Mouse (Mus musculus) MEL (cell line): ENCODE results near the gene Naa20. TPM values are rescaled to one million over a fixed set of nuclear protein-coding genes. Genes with fewer than 3 reads are reported as not detected.

Experiments
- DNase-seq: peaks from one replicate; pipeline ENCODE4 v3.0.0; 2011; ENCODE audit warnings: low read depth, low spot score
- H3K27ac ChIP-seq: 2 replicates; pipeline ENCODE4 v1.5.1; 2012; ENCODE audit warnings: low read depth, mild to moderate bottlenecking, control low read depth, low read length, moderate library complexity; ENCODE audit not compliant: control insufficient read depth
- H3K27me3 ChIP-seq, 2 experiments: fragments of 150-350 bp in 1 of 2; sonication (generic) in 1 of 2; 2 replicates each; pipeline ENCODE4 v1.6.1; 2012; ENCODE audit warnings: low read length in 2 of 2, mild to moderate bottlenecking in 2 of 2, improper control_type of control experiment in 1 of 2, moderate library complexity in 1 of 2; ENCODE audit not compliant: insufficient read depth in 2 of 2, control insufficient read depth in 1 of 2
- H3K36me3 ChIP-seq, 2 experiments: 2 replicates each; pipeline ENCODE4 v1.6.1; 2012 to 2014; ENCODE audit warnings: low read length in 2 of 2, improper control_type of control experiment in 1 of 2, inconsistent platforms in 1 of 2, mild to moderate bottlenecking in 1 of 2; ENCODE audit not compliant: insufficient read depth in 2 of 2, control insufficient read depth in 1 of 2
- H3K4me1 ChIP-seq, 2 experiments: fragments of 150-350 bp in 1 of 2; sonication (generic) in 1 of 2; 2 replicates each; pipeline ENCODE4 v1.6.1; 2012; ENCODE audit warnings: low read length in 2 of 2, improper control_type of control experiment in 1 of 2, mild to moderate bottlenecking in 1 of 2; ENCODE audit not compliant: insufficient read depth in 2 of 2, control insufficient read depth in 1 of 2
- H3K4me3 ChIP-seq, 2 experiments: fragments of 150-350 bp in 1 of 2; sonication (generic) in 1 of 2; 2 replicates each; pipeline ENCODE4 v1.5.1; 2012; ENCODE audit warnings: low read depth in 2 of 2, low read length in 2 of 2, mild to moderate bottlenecking in 2 of 2, moderate library complexity in 2 of 2, control low read depth in 1 of 2, improper control_type of control experiment in 1 of 2; ENCODE audit not compliant: control insufficient read depth in 1 of 2, insufficient read depth in 1 of 2
- H3K79me2 ChIP-seq: 2 replicates; pipeline ENCODE4 v1.6.1; 2012; ENCODE audit warnings: mild to moderate bottlenecking, low read length, moderate library complexity; ENCODE audit not compliant: control insufficient read depth, poor library complexity, insufficient read depth
- H3K9ac ChIP-seq: 2 replicates; pipeline ENCODE4 v1.6.1; 2012; ENCODE audit warnings: low read depth, mild to moderate bottlenecking, control low read depth, low read length, moderate library complexity; ENCODE audit not compliant: control insufficient read depth, poor library complexity, severe bottlenecking
- H3K9me3 ChIP-seq: fragments of 150-350 bp; sonication (generic); replicated peaks from 2 replicates; pipeline ENCODE4 v1.6.1; 2012; ENCODE audit warnings: mild to moderate bottlenecking, low read length, improper control_type of control experiment, moderate library complexity; ENCODE audit not compliant: insufficient read depth
- BHLHE40 ChIP-seq: IDR thresholded peaks from 2 replicates; pipeline ENCODE4 v1.6.1; 2012; ENCODE audit warnings: low read depth, mild to moderate bottlenecking, inconsistent platforms, low read length, improper control_type of control experiment, borderline replicate concordance
- E2F4 ChIP-seq: IDR thresholded peaks from 2 replicates; pipeline ENCODE4 v1.6.1; 2011; ENCODE audit warnings: low read depth, low read length, improper control_type of control experiment, borderline replicate concordance
- ELF1 ChIP-seq: IDR thresholded peaks from 2 replicates; pipeline ENCODE4 v1.6.1; 2014; ENCODE audit warnings: low read depth, mild to moderate bottlenecking, inconsistent platforms, low read length, improper control_type of control experiment, moderate library complexity
- ETS1 ChIP-seq: IDR thresholded peaks from 2 replicates; pipeline ENCODE4 v1.6.1; 2012; ENCODE audit warnings: low read depth, mild to moderate bottlenecking, inconsistent platforms, low read length, improper control_type of control experiment, moderate library complexity
- GABPA ChIP-seq: IDR thresholded peaks from 2 replicates; pipeline ENCODE4 v1.6.1; 2012; ENCODE audit warnings: low read depth, mild to moderate bottlenecking, inconsistent platforms, low read length, improper control_type of control experiment, moderate library complexity
- JUND ChIP-seq: IDR thresholded peaks from 2 replicates; pipeline ENCODE4 v1.6.1; 2011; ENCODE audit warnings: low read depth, mild to moderate bottlenecking, improper control_type of control experiment, low read length
- MAFK ChIP-seq: IDR thresholded peaks from 2 replicates; pipeline ENCODE4 v1.6.1; 2011; ENCODE audit warnings: low read depth, mild to moderate bottlenecking, low read length, improper control_type of control experiment, borderline replicate concordance
- MAZ ChIP-seq: IDR thresholded peaks from 2 replicates; pipeline ENCODE4 v1.6.1; 2012; ENCODE audit warnings: low read depth, mild to moderate bottlenecking, inconsistent platforms, low read length, improper control_type of control experiment
- MEF2A ChIP-seq: IDR thresholded peaks from 2 replicates; pipeline ENCODE4 v1.6.1; 2014; ENCODE audit warnings: low read depth, mild to moderate bottlenecking, inconsistent platforms, low read length, improper control_type of control experiment; ENCODE audit not compliant: poor library complexity, insufficient replicate concordance, severe bottlenecking; ENCODE audit errors: extremely low read depth
- MXI1 ChIP-seq: IDR thresholded peaks from 2 replicates; pipeline ENCODE4 v1.6.1; 2011; ENCODE audit warnings: mild to moderate bottlenecking, low read depth, low read length, improper control_type of control experiment
- NRF1 ChIP-seq: IDR thresholded peaks from 2 replicates; pipeline ENCODE4 v1.6.1; 2014; ENCODE audit warnings: low read depth, mild to moderate bottlenecking, inconsistent platforms, low read length, improper control_type of control experiment, moderate library complexity; ENCODE audit not compliant: poor library complexity, insufficient read depth, severe bottlenecking
- POLR2AphosphoS2 ChIP-seq: IDR thresholded peaks from 2 replicates; pipeline ENCODE4 v1.6.1; 2011; ENCODE audit warnings: low read length, improper control_type of control experiment
- POLR2AphosphoS5 ChIP-seq: IDR thresholded peaks from 2 replicates; pipeline ENCODE4 v1.6.1; 2012; ENCODE audit warnings: low read depth, borderline replicate concordance, mild to moderate bottlenecking, inconsistent platforms, low read length, moderate library complexity, mixed read lengths
- RAD21 ChIP-seq: IDR thresholded peaks from 2 replicates; pipeline ENCODE4 v1.6.1; 2011; ENCODE audit warnings: mild to moderate bottlenecking, low read depth, low read length, improper control_type of control experiment
- TAL1 ChIP-seq: IDR thresholded peaks from 2 replicates; pipeline ENCODE4 v1.6.1; 2012; ENCODE audit warnings: mild to moderate bottlenecking, inconsistent platforms, low read length, moderate library complexity, mixed read lengths
- TCF12 ChIP-seq: IDR thresholded peaks from 2 replicates; pipeline ENCODE4 v1.6.1; 2014; ENCODE audit warnings: low read depth, mild to moderate bottlenecking, inconsistent platforms, low read length, improper control_type of control experiment, moderate library complexity
- ZMIZ1 ChIP-seq: IDR thresholded peaks from 2 replicates; pipeline ENCODE4 v1.6.1; 2012; ENCODE audit warnings: low read depth, mild to moderate bottlenecking, inconsistent platforms, low read length, improper control_type of control experiment, moderate library complexity
- polyA plus RNA-seq, 2 experiments: library from polyadenylated mRNA; stranded (reverse) in 1 of 2; unstranded in 1 of 2; fragments of >175 nt in 1 of 2; fragments of >200 nt in 1 of 2; gene quantifications; 2 replicates each; pipeline versions ENCODE4 v1.2.1 to v1.2.4; 2012; ENCODE audit warnings: low replicate concordance in 2 of 2, low read depth in 1 of 2; ENCODE audit not compliant: insufficient read length in 2 of 2, insufficient read depth in 1 of 2, missing spikeins in 1 of 2
- total RNA-seq: library from RNA; depleted of rRNA; stranded (reverse); fragments of 300-350 nt; gene quantifications from 2 replicates; pipeline ENCODE4 v1.2.3, GENCODE M21; 2012

Gene Naa20
- total and polyA plus RNA-seq, 3 experiments = 86.3 to 88.1 TPM; not detected in 1

GRCm38 (mm10) chr2:145903061-145903901, 1.4 kb downstream of the Naa20 start (continued):
- TF ChIP-seq MAZ = no peak
- TF ChIP-seq ELF1 = peak; percentile 78
- TF ChIP-seq MAFK = no peak
- TF ChIP-seq RAD21 = peak; percentile 30
- no peak for TF ChIP-seq BHLHE40
- TF ChIP-seq ETS1 = no peak
- TF ChIP-seq TAL1 = no peak
- TF ChIP-seq E2F4 = no peak
- peak; percentile 13; the same call in 1 of the 2 replicates for TF ChIP-seq TCF12
- TF ChIP-seq NRF1 = no peak
- TF ChIP-seq ZMIZ1 = no peak; the same call in 1 of the 2 replicates
- no peak for TF ChIP-seq JUND
- TF ChIP-seq MEF2A = no peak
- TF ChIP-seq GABPA = no peak
- no peak for TF ChIP-seq POLR2AphosphoS2
- TF ChIP-seq POLR2AphosphoS5 = no peak

GRCm38 (mm10) chr2:145903983-145904616, 2.2 kb downstream of the Naa20 start:
- Histone ChIP-seq H3K9me3 (no peaks in the 10 kb centered on the region), H3K36me3 (peaks cover 6 to 14% of the 10 kb centered on the region in 2 experiments; a peak in 3 of 4 replicates), H3K27ac (no peak overlapping the region), H3K4me3 (peak overlapping the region; percentile 67 to 97), H3K4me1 (peaks cover 2 to 8% of the 10 kb centered on the region in 2 experiments; a peak in 3 of 4 replicates), H3K27me3 (no peaks in the 10 kb centered on the region), H3K9ac (peak overlapping the region; percentile 96), H3K79me2 (peaks cover 38% of the 10 kb centered on the region)
- TF ChIP-seq ZMIZ1 (0 out of 2 replicates have a peak, but pooled peaks have one; percentile 28), JUND (no peak), NRF1 (no peak), MXI1 (0 out of 2 replicates have a peak, but pooled peaks have one; percentile 3)
- peak; percentile 32 for DNase-seq
